Mouse (Mus musculus): ENCODE measurements around the gene Cyren.

The Cyren gene

GRCm38 (mm10) chr6:34872871-34873270 is 5.0 kb downstream of the Cyren start:
- in situ Hi-C loops (cut with MboI; ENCODE audit: low pct_unique_long_range_greater_than_20kb in 1 of 2, low sequenced_read_pairs in 2 of 2, unreplicated experiment in 1 of 2): no loop called here

DNA sequence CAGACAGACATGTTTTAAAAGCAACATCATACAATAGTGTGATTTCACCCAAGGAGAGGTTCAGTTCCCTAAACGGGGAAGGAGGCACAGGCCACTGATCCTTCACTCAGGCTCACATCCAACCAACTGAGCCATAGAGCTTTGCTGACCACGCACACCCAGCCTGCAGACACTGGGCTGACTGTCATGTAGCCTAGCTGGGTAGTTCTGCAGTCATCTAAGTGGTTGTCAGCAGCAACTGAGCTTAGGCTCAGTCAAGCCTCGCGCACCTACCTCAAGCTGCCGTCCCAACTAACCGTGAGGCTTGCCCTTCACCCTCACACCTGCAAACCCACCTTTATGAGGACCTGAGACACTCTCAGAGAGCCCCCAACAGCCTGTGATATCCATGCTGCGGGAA is 5.9 kb downstream of the Cyren start:
- in situ Hi-C loops (cut with MboI; ENCODE audit: low pct_unique_long_range_greater_than_20kb in 1 of 2, low sequenced_read_pairs in 2 of 2, unreplicated experiment in 1 of 2): no loop called here

DNA sequence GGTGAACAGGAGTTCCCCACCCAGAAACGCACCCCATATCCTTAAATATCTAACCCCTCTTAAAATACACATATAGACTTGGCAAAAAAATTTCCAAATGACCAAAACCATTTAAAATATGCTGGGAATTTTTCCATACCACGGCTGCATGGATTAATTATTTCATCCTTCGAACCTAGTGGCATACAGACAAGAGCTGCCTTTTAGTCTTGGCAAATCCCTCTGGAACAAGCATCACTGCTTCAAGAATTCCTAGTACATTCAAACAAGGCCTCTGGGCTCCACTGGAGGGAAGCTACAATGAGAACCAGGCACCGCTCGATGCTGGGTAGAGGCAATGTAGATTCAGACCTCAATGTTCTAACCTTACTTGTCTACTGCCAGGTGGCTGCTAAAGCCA is 7.1 kb downstream of the Cyren start:
- in situ Hi-C loops (cut with MboI; ENCODE audit: low pct_unique_long_range_greater_than_20kb in 1 of 2, low sequenced_read_pairs in 2 of 2, unreplicated experiment in 1 of 2): no loop called here

- in situ Hi-C loops (cut with MboI; ENCODE audit: low pct_unique_long_range_greater_than_20kb in 1 of 2, low sequenced_read_pairs in 2 of 2, unreplicated experiment in 1 of 2): no loop called here
These were observed 7.7 kb downstream of the Cyren start for GRCm38 (mm10) chr6:34870136-34870535.

- in situ Hi-C loops (cut with MboI; ENCODE audit: low pct_unique_long_range_greater_than_20kb in 1 of 2, low sequenced_read_pairs in 2 of 2, unreplicated experiment in 1 of 2): no loop called here
These were observed 8.5 kb downstream of the Cyren start for GRCm38 (mm10) chr6:34869225-34869915.

GRCm38 (mm10) chr6:34868507-34869217 is 9.2 kb downstream of the Cyren start:
- in situ Hi-C loops (cut with MboI; ENCODE audit: low pct_unique_long_range_greater_than_20kb in 1 of 2, low sequenced_read_pairs in 2 of 2, unreplicated experiment in 1 of 2): no loop called here

DNA sequence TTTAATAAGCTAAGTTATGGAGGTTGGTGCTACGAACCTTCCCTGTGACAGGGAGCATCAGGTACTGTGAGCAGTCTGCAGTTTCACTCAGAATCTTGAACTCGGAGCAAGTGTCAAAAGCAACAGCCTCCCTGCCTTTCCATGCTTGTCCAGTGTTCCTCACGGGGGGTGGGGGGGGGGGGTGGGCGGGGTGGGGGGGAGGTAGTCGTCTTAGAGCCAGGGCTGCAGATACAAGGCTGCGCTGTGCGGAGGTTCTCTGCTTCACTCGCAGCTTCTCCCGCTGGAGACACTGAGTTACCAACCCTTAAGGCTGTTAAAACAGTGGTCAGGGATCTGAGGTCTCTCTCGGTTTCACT is 9.9 kb downstream of the Cyren start:
- in situ Hi-C loops (cut with MboI; ENCODE audit: low pct_unique_long_range_greater_than_20kb in 1 of 2, low sequenced_read_pairs in 2 of 2, unreplicated experiment in 1 of 2): no loop called here

GRCm38 (mm10) chr6:34867301-34867994 is 10.4 kb downstream of the Cyren start:
- in situ Hi-C loops (cut with MboI; ENCODE audit: low pct_unique_long_range_greater_than_20kb in 1 of 2, low sequenced_read_pairs in 2 of 2, unreplicated experiment in 1 of 2): no loop called here

GRCm38 (mm10) chr6:34866786-34867185 is 11.1 kb downstream of the Cyren start:
- in situ Hi-C loops (cut with MboI; ENCODE audit: low pct_unique_long_range_greater_than_20kb in 1 of 2, low sequenced_read_pairs in 2 of 2, unreplicated experiment in 1 of 2): no loop called here

DNA sequence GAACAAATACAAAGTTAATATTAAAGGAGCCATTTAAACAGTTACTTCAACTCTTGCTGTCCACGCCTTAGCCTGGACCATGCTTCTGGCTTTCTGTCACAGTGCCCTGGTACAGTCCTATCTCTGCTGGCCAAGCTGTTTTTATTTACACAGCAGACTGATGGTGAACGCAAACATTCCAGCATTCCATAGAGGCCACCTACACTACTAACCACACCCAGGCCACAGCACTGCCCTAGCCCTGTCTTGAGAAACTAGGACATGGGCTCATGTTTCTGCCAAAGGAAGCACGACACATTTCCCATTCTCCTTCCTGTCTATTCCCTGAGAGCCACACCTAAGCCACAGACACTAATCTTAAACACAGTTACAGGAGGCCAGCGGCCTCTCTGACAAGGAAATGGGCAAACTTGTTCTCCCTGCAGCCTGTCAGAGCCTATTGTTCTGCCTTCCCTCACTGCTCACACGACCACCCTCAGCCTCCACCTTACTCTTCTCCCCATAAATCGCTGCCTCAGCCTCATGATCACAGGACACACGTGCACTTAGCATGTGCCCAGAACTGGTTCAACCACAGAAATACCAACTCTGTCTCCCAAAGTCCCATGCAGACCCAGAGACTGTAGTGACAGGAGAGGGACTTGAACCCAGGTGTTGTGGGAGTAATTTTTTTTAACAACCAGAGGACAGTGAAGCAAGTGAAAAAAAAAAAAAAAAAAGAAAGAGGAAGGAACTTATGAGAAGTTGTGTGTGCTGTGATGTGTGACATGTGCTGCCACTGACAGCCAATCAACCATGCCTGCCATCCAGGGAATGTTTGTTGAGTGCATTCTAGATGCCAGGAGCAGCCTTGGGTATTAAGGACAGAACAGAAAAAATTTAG is 11.9 kb downstream of the Cyren start:
- in situ Hi-C loops (cut with MboI; ENCODE audit: low pct_unique_long_range_greater_than_20kb in 1 of 2, low sequenced_read_pairs in 2 of 2, unreplicated experiment in 1 of 2): no loop called here

- in situ Hi-C loops (cut with MboI; ENCODE audit: low pct_unique_long_range_greater_than_20kb in 1 of 2, low sequenced_read_pairs in 2 of 2, unreplicated experiment in 1 of 2): no loop called here
These were observed 12.6 kb downstream of the Cyren start for GRCm38 (mm10) chr6:34865213-34865612.

- in situ Hi-C loops (cut with MboI; ENCODE audit: low pct_unique_long_range_greater_than_20kb in 1 of 2, low sequenced_read_pairs in 2 of 2, unreplicated experiment in 1 of 2): no loop called here
These were observed 13.9 kb downstream of the Cyren start for GRCm38 (mm10) chr6:34863786-34864514.

GRCm38 (mm10) chr6:34862791-34863403 is 15.0 kb downstream of the Cyren start, which contains the start of gene Tmem140:
Tmem140 (plus strand) TSS chr6:34863146.
- in situ Hi-C loops (cut with MboI; ENCODE audit: low pct_unique_long_range_greater_than_20kb in 1 of 2, low sequenced_read_pairs in 2 of 2, unreplicated experiment in 1 of 2): no loop called here

DNA sequence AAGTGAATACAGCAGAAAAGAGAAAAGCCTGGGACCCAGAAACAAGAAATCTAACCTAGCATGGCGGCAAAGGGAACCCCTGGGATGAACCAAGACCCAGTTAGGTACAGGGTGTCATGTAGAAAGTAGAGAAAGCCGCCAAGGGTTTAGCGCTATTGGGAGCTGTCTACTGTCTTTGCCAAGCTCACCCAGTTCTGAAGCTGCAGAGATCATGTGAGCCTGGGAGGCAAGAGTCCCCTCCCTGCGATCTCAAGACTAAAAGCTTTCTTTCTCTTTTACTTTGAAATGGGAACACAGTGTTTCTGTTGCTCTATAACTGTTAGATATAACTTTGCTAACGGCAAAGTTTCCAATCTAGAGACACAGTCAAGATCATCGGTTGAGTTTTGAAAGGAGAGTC is 15.5 kb downstream of the Cyren start:
- in situ Hi-C loops (cut with MboI; ENCODE audit: low pct_unique_long_range_greater_than_20kb in 1 of 2, low sequenced_read_pairs in 2 of 2, unreplicated experiment in 1 of 2): no loop called here

DNA sequence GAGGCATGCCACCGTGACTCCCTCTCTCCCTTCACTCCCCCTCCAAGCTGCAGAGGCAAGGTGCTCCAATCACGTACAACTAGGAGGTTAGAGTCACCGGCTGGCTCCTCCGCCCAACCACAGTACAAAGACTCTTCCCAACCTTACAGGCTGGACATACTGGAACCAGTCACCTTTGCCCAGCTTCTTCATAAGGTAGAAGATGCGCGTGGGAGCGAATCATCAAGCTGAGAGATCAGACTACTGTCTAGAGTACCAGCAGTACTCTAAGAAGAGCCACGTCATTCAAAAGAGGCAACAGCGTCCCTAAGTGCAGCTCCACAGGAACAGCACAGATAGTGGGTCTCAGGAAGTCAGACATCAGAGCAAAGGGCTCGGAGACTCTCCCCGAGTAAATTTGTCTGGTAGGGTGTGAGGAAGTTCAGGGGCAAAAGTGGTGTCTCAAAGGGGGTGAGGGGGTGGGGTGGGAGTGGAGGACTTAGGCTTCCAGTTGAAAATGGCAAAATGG is 16.3 kb downstream of the Cyren start:
- in situ Hi-C loops (cut with MboI; ENCODE audit: low pct_unique_long_range_greater_than_20kb in 1 of 2, low sequenced_read_pairs in 2 of 2, unreplicated experiment in 1 of 2): no loop called here

- in situ Hi-C loops (cut with MboI; ENCODE audit: low pct_unique_long_range_greater_than_20kb in 1 of 2, low sequenced_read_pairs in 2 of 2, unreplicated experiment in 1 of 2): no loop called here
These were observed 45.5 kb downstream of the Cyren start for GRCm38 (mm10) chr6:34832352-34832751.

- in situ Hi-C loops (cut with MboI; ENCODE audit: low pct_unique_long_range_greater_than_20kb in 1 of 2, low sequenced_read_pairs in 2 of 2, unreplicated experiment in 1 of 2): no loop called here
These were observed 53.5 kb downstream of the Cyren start for GRCm38 (mm10) chr6:34824406-34824805.

Measured in mouse embryonic stem cell (cell line).